Mouse (Mus musculus) ovary, postnatal 36 days (tissue): ENCODE measurements at regions not wholly inside any gene's neighbourhood (a gene's known extent, or its start where the extent isn't known, plus 50 kb on each side); places are given as distances from the start of the nearest gene placed in this dataset.

Source experiments
- DNase-seq: peaks from one replicate; pipeline ENCODE4 v3.0.0; 2022; ENCODE audit warnings: low spot score, mixed read lengths

DNA sequence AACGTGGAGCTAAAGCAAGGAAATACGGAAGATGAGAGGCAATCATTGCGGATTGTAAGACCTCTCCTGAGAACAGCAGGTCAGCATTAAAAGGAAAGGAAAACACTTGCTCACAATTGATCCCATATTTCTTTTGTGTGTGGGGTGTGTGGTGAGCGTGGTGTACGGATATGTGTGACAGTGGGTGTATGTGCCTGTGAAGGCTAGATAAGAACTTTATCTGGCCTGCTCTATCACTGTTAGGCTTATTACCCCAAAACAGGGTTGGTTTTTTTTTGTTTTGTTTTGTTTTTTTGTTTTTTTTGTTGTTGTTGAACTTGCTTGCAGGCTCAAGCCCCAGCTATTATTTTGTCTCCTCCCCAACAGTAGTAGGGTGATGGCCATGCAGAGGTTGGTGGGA, 102.5 kb downstream of the Uchl5 start:
- no peak for DNase-seq

DNA sequence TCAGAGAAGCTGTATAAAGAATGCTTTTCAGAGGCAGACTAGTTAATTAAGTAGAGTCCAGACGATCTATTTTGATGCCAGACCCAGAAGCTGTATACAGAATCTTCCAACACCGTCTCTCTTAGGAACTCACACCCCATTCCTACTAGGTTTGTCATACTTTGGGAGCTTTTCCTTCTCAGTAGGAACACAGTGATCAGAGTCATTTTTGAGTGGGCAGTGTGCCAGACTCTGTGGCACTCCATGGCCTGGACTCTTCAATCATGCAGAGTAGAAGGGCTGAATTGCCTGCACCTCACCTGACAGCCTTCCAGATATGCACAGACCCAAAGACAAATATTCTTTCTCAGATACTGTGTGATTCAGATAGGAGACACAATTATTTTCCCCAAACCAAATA, 101.2 kb downstream of the Uchl5 start:
- no peak for DNase-seq

DNA sequence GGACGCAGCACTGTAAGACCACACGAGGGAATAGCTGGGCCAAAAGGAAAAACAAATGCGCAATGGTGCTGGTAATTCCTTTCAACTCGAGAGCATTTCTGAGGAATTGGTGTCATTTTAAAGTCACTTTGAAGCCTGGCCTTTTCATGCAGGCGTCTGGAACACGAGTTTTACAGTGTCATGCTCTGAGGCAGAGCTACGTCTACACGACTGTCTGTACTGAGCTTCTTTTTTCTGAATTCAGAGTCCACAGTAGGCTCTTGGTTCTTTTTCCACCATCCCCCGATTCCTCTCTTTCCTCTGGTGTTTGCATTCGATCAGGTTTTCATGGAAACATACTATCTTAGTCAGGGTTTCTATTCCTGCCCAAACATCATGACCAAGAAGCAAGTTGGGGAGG, 83.2 kb downstream of the Uchl5 start:
- no peak for DNase-seq

DNA sequence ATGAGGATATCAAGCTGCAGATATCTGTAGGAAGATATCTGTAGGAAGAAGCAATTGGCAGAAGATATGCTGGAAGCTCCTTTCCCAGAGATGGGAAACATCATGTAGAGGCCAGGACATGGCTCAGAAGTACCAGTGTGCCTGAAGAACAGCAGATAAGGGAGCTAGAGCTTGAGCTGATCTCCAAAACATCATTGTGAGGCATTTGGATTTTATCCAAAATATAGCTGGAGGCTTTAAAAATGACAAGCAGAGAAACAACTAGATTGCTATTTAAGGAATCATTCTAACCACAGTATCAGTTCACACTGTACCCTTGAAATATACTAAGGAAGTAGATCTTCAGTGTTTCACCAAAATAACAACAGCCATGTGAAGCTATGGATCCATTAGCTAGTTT, 81.5 kb downstream of the Uchl5 start:
- no peak for DNase-seq
